In the genomic region with DNA sequence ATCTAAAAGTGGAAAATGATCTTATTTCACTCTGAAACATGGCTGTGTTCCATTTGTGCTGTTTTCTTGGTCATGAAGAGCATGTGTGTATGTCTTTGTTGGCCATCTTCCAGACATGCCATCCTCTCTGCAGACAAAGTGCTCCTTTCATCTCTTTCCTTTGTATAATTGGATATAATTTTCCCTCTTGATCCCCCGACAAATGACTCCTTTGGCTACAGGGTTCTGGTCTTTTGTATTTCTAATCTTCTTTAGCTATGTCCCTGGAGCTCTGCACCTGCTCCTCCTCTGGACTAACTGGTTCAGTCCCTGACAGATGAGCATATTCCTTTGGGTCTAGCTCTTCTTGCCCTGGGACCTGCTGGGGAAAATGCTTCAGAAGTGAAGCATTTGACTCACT, we compare ENCODE assay signal across 18 mouse cellular contexts. TPM values are rescaled to one million over a fixed set of nuclear protein-coding genes. Genes with fewer than 3 reads are reported as not detected.
DNase-seq lines count a peak whose midpoint lies in the region; ATAC-seq and TF ChIP-seq lines count a peak whose summit lies in the region.
"Had no signal": no experiment of that assay in that cellular context is flagged by ENCODE, and none has a peak within 500 bp of the region (broad histone marks: within the 10 kb centered on the region; RNA-seq: fewer than 3 reads in every experiment).

No protein-coding gene starts in this region.

- peak; percentile 65 for DNase-seq in forebrain, embryonic 14.5 days (ENCODE audit: low spot score)
- no peak for DNase-seq in forebrain, embryonic 10.5 days (ENCODE audit: extremely low spot score, low spot score)
- peak; percentile 19 for DNase-seq in neural tube, embryonic 11.5 days (ENCODE audit: low spot score)
- peak; percentile 33 for DNase-seq in hindbrain, postnatal 0 days (ENCODE audit: low spot score)
- DNase-seq in heart, adult 2 months, result no peak
- DNase-seq: adrenal gland, postnatal 10 days; gastrocnemius, postnatal 14 days; heart, postnatal 14 days; lung, adult 2 months; right cerebral cortex, postnatal 25 days had no signal

- H3K27ac ChIP-seq in forebrain, embryonic 14.5 days (ENCODE audit: low read depth, low read length), result no peak overlapping the region
- no peak overlapping the region for H3K27ac ChIP-seq in forebrain, embryonic 10.5 days
- no peak overlapping the region for H3K27ac ChIP-seq in neural tube, embryonic 11.5 days (ENCODE audit: low read depth, low read length)
- no peak overlapping the region for H3K27ac ChIP-seq in neural tube, embryonic 15.5 days (replicated peaks)
- no peak overlapping the region for H3K27ac ChIP-seq in hindbrain, postnatal 0 days
- no peak overlapping the region for H3K27ac ChIP-seq in heart, adult 2 months
- H3K27ac ChIP-seq: heart, embryonic 10.5 days; kidney, postnatal 0 days; macrophage had no signal

- no peak overlapping the region for H3K4me2 ChIP-seq in forebrain, embryonic 14.5 days (ENCODE audit: low read length)
- no peak overlapping the region for H3K4me2 ChIP-seq in neural tube, embryonic 11.5 days (ENCODE audit: low read depth)
- H3K4me2 ChIP-seq in neural tube, embryonic 15.5 days, result no peak overlapping the region
- H3K4me2 ChIP-seq in hindbrain, postnatal 0 days (ENCODE audit: low read depth, low read length), result no peak overlapping the region

- TF ChIP-seq POLR2A in heart, adult 2 months (IDR thresholded peaks at IDR 0.05; ENCODE audit: insufficient read depth, low read depth, low read length), result no peak

- 3% methylated on average over 1 of the region's 1 CpGs for WGBS in forebrain, embryonic 14.5 days
- 18% methylated on average over 1 of the region's 1 CpGs for WGBS in forebrain, embryonic 10.5 days
- 33% methylated on average over 1 of the region's 1 CpGs for WGBS in neural tube, embryonic 11.5 days
- WGBS in neural tube, embryonic 15.5 days, result 12% methylated on average over 1 of the region's 1 CpGs
- WGBS in hindbrain, postnatal 0 days, result 18% methylated on average over 1 of the region's 1 CpGs
- 33% methylated on average over 1 of the region's 1 CpGs for WGBS in heart, adult 2 months

- H3K9me3 ChIP-seq in forebrain, embryonic 14.5 days (replicated peaks; ENCODE audit: control insufficient read depth, low read length), result no peaks in the 10 kb centered on the region
- no peaks in the 10 kb centered on the region for H3K9me3 ChIP-seq in forebrain, embryonic 10.5 days
- no peaks in the 10 kb centered on the region for H3K9me3 ChIP-seq in neural tube, embryonic 11.5 days (ENCODE audit: control insufficient read depth, low read length)
- H3K9me3 ChIP-seq in neural tube, embryonic 15.5 days (replicated peaks), result no peaks in the 10 kb centered on the region
- H3K9me3 ChIP-seq in hindbrain, postnatal 0 days (ENCODE audit: low read length), result no peaks in the 10 kb centered on the region
- H3K9me3 ChIP-seq: heart, embryonic 10.5 days had no signal

- H3K36me3 ChIP-seq in forebrain, embryonic 14.5 days (ENCODE audit: control insufficient read depth, insufficient read depth, low read length), result no peaks in the 10 kb centered on the region
- H3K36me3 ChIP-seq in forebrain, embryonic 10.5 days (replicated peaks), result no peaks in the 10 kb centered on the region
- no peaks in the 10 kb centered on the region for H3K36me3 ChIP-seq in neural tube, embryonic 11.5 days (ENCODE audit: control insufficient read depth, insufficient read depth, low read length)
- no peaks in the 10 kb centered on the region for H3K36me3 ChIP-seq in neural tube, embryonic 15.5 days
- H3K36me3 ChIP-seq in hindbrain, postnatal 0 days (ENCODE audit: insufficient read depth, low read length), result no peaks in the 10 kb centered on the region
- no peaks in the 10 kb centered on the region for H3K36me3 ChIP-seq in heart, adult 2 months (ENCODE audit: control insufficient read depth, insufficient read depth, low read length)
- H3K36me3 ChIP-seq: heart, embryonic 10.5 days had no signal

- ATAC-seq in forebrain, embryonic 14.5 days, result peak; percentile 17; the same call in 1 of the 2 replicates
- ATAC-seq in neural tube, embryonic 11.5 days (ENCODE audit: insufficient read depth, low FRiP score, low TSS enrichment), result no peak; the same call in 1 of the 2 replicates
- no peak for ATAC-seq in neural tube, embryonic 15.5 days (ENCODE audit: low FRiP score)
- ATAC-seq in hindbrain, postnatal 0 days, result no peak
- no peak for ATAC-seq in megakaryocyte-erythroid progenitor cell, adult 5-6 weeks (replicated peaks; ENCODE audit: low FRiP score, low TSS enrichment, poor library complexity, severe bottlenecking)
- ATAC-seq: intestine, embryonic 16.5 days had no signal

- peaks cover 5% of the 10 kb centered on the region; the same call in 1 of the 2 replicates for H3K4me1 ChIP-seq in forebrain, embryonic 14.5 days (ENCODE audit: control insufficient read depth, insufficient read depth, low read length)
- H3K4me1 ChIP-seq in forebrain, embryonic 10.5 days, result peaks cover 19% of the 10 kb centered on the region
- H3K4me1 ChIP-seq in neural tube, embryonic 11.5 days (ENCODE audit: control insufficient read depth, insufficient read depth, low read length), result peaks cover 3% of the 10 kb centered on the region; the same call in 1 of the 2 replicates
- H3K4me1 ChIP-seq in neural tube, embryonic 15.5 days, result peaks cover 17% of the 10 kb centered on the region
- H3K4me1 ChIP-seq in hindbrain, postnatal 0 days (ENCODE audit: insufficient read depth, low read length), result 0 out of 2 replicates have a peak, but pooled peaks cover 7% of the 10 kb centered on the region
- no peaks in the 10 kb centered on the region for H3K4me1 ChIP-seq in heart, adult 2 months (ENCODE audit: control insufficient read depth, insufficient read depth, low read length)

- H3K27me3 ChIP-seq in forebrain, embryonic 14.5 days (replicated peaks; ENCODE audit: control insufficient read depth, insufficient read depth, low read length), result no peaks in the 10 kb centered on the region
- H3K27me3 ChIP-seq in forebrain, embryonic 10.5 days (ENCODE audit: poor library complexity, severe bottlenecking), result peaks cover 18% of the 10 kb centered on the region
- no peaks in the 10 kb centered on the region for H3K27me3 ChIP-seq in neural tube, embryonic 11.5 days (ENCODE audit: control insufficient read depth, insufficient read depth, low read length)
- no peaks in the 10 kb centered on the region for H3K27me3 ChIP-seq in neural tube, embryonic 15.5 days (replicated peaks)
- no peaks in the 10 kb centered on the region for H3K27me3 ChIP-seq in hindbrain, postnatal 0 days (ENCODE audit: insufficient read depth, low read length)
- no peaks in the 10 kb centered on the region for H3K27me3 ChIP-seq in heart, adult 2 months (ENCODE audit: control insufficient read depth, insufficient read depth, low read length)

- no peak for TF ChIP-seq EP300 in heart, adult 2 months (IDR thresholded peaks at IDR 0.05; ENCODE audit: insufficient read depth, low read depth, low read length)

- no peak for TF ChIP-seq CTCF in hindbrain, postnatal 0 days (IDR thresholded peaks at IDR 0.05; ENCODE audit: low read depth)
- TF ChIP-seq CTCF in heart, adult 2 months (IDR thresholded peaks at IDR 0.05), result no peak

- intact Hi-C loops in heart, adult 2 months (cut with DNase I), result no loop called here

- H3K79me2 ChIP-seq in heart, adult 2 months (replicated peaks; ENCODE audit: control insufficient read depth, insufficient read depth, low read length), result no peaks in the 10 kb centered on the region

- no peak overlapping the region for H3K9ac ChIP-seq in forebrain, embryonic 14.5 days (ENCODE audit: low read length)
- no peak overlapping the region for H3K9ac ChIP-seq in neural tube, embryonic 11.5 days (ENCODE audit: low read length)
- no peak overlapping the region for H3K9ac ChIP-seq in neural tube, embryonic 15.5 days (replicated peaks)
- no peak overlapping the region for H3K9ac ChIP-seq in hindbrain, postnatal 0 days (replicated peaks; ENCODE audit: low read length)
- no peak overlapping the region for H3K9ac ChIP-seq in heart, adult 2 months (ENCODE audit: low read depth, low read length)

- H3K4me3 ChIP-seq in forebrain, embryonic 14.5 days (ENCODE audit: low read depth, low read length), result no peak overlapping the region
- H3K4me3 ChIP-seq in forebrain, embryonic 10.5 days, result no peak overlapping the region
- H3K4me3 ChIP-seq in neural tube, embryonic 11.5 days (ENCODE audit: low read depth, low read length), result no peak overlapping the region
- no peak overlapping the region for H3K4me3 ChIP-seq in neural tube, embryonic 15.5 days (replicated peaks)
- H3K4me3 ChIP-seq in hindbrain, postnatal 0 days (ENCODE audit: low read length), result no peak overlapping the region
- no peak overlapping the region for H3K4me3 ChIP-seq in heart, adult 2 months
- H3K4me3 ChIP-seq: heart, embryonic 10.5 days; myocyte had no signal

RNA-seq across cellular contexts. Expression of a gene that starts 4.0 kb away (rescaled TPM):
- 5.5 and 8.0 TPM in 2 replicates for polyA plus RNA-seq in forebrain, embryonic 14.5 days (2014; fragmentation: Nextera tagmentation; extraction: Ambion mirVana)
- 1.5 and 1.8 TPM in 2 replicates for polyA plus RNA-seq in forebrain, embryonic 10.5 days (2016; fragmentation: Nextera tagmentation; extraction: Ambion mirVana)
- 1.7 and 2.3 TPM in 2 replicates for polyA plus RNA-seq in neural tube, embryonic 11.5 days (2014; fragmentation: Nextera tagmentation; extraction: Ambion mirVana)
- 11.0 and 13.9 TPM in 2 replicates for polyA plus RNA-seq in neural tube, embryonic 15.5 days (2015; fragmentation: Nextera tagmentation; extraction: Ambion mirVana)
- 42.6 and 45.5 TPM in 2 replicates for total RNA-seq in hindbrain, postnatal 0 days (2014; rRNA removed)
- polyA plus RNA-seq in hindbrain, postnatal 0 days (2015; fragmentation: Nextera tagmentation; extraction: Ambion mirVana), result 12.8 TPM in 2 replicates
- total RNA-seq in heart, adult 2 months (2021), result under 1 TPM; 0.50 to 0.63 TPM
- polyA plus RNA-seq in heart, adult 2 months (2012; rRNA removed), result 0.33 and 0.38 TPM in 2 replicates
- not detected in 2 replicates for total RNA-seq in megakaryocyte-erythroid progenitor cell, adult 5-6 weeks (2014; fragmentation: Nextera tagmentation)
- not detected in 2 replicates for total RNA-seq in megakaryocyte-erythroid progenitor cell, adult 5-6 weeks (2017)
- polyA plus RNA-seq: heart, embryonic 10.5 days; liver, adult 2 months; macrophage had no signal

RNA-seq across cellular contexts. Expression of a gene that starts 36.8 kb away (rescaled TPM):
- 3.1 and 4.3 TPM in 2 replicates for polyA plus RNA-seq in forebrain, embryonic 14.5 days (2014; fragmentation: Nextera tagmentation; extraction: Ambion mirVana)
- 0.15 and 0.19 TPM in 2 replicates for polyA plus RNA-seq in forebrain, embryonic 10.5 days (2016; fragmentation: Nextera tagmentation; extraction: Ambion mirVana)
- 0.65 and 0.68 TPM in 2 replicates for polyA plus RNA-seq in neural tube, embryonic 11.5 days (2014; fragmentation: Nextera tagmentation; extraction: Ambion mirVana)
- polyA plus RNA-seq in neural tube, embryonic 15.5 days (2015; fragmentation: Nextera tagmentation; extraction: Ambion mirVana), result 3.0 and 4.4 TPM in 2 replicates
- total RNA-seq in hindbrain, postnatal 0 days (2014; rRNA removed), result 1.5 and 2.0 TPM in 2 replicates
- polyA plus RNA-seq in hindbrain, postnatal 0 days (2015; fragmentation: Nextera tagmentation; extraction: Ambion mirVana), result 3.5 TPM in 2 replicates
- 1 to 10 TPM; 4.3 TPM for total RNA-seq in heart, adult 2 months (2021)
- polyA plus RNA-seq in heart, adult 2 months (2012; rRNA removed), result 4.9 and 6.3 TPM in 2 replicates
- total RNA-seq in megakaryocyte-erythroid progenitor cell, adult 5-6 weeks (2014; fragmentation: Nextera tagmentation), result not detected in 2 replicates
- not detected in 2 replicates for total RNA-seq in megakaryocyte-erythroid progenitor cell, adult 5-6 weeks (2017)
- polyA plus RNA-seq: macrophage had no signal

Comparison
In these comparisons a context has a peak if more than half of its experiments do, and no peak if none do; other contexts are left out.
1. DNase-seq: peak in forebrain, embryonic 14.5 days (single experiment), neural tube, embryonic 11.5 days (single experiment) and hindbrain, postnatal 0 days (single experiment); none in forebrain, embryonic 10.5 days (single experiment) and heart, adult 2 months (0 of 2).